Mouse (Mus musculus) E14TG2a.4 (cell line): ENCODE measurements at regions not wholly inside any gene's neighbourhood (a gene's known extent, or its start where the extent isn't known, plus 50 kb on each side); places are given as distances from the start of the nearest gene placed in this dataset.

Source experiments
- H3K27me3 ChIP-seq: 2 replicates; pipeline ENCODE4 v1.6.1; 2014; ENCODE audit warnings: low read length, control low read depth; ENCODE audit not compliant: insufficient read depth
- H3K36me3 ChIP-seq: 2 replicates; pipeline ENCODE4 v1.6.1; 2014; ENCODE audit warnings: low read length, control low read depth; ENCODE audit not compliant: insufficient read depth
- H3K4me1 ChIP-seq: replicated peaks from 2 replicates; pipeline ENCODE4 v1.6.1; 2014; ENCODE audit warnings: low read depth, low read length, control low read depth
- H3K4me3 ChIP-seq: replicated peaks from 2 replicates; pipeline ENCODE4 v1.5.1; 2014; ENCODE audit warnings: mild to moderate bottlenecking, low read length
- H3K9me3 ChIP-seq: 2 replicates; pipeline ENCODE4 v1.6.1; 2014; ENCODE audit warnings: low read length, control low read depth
- CTCF ChIP-seq: conservative IDR thresholded peaks from 2 replicates; pipeline ENCODE4 v1.5.1; 2014; ENCODE audit warnings: low read length
- NANOG ChIP-seq: IDR thresholded peaks from 2 replicates; pipeline ENCODE4 v1.6.1; 2014; ENCODE audit warnings: borderline replicate concordance, low read length, mixed read lengths
- POU5F1 ChIP-seq: IDR thresholded peaks from 2 replicates; pipeline ENCODE4 v1.6.1; 2014; ENCODE audit warnings: low read length, borderline replicate concordance

- H3K36me3 ChIP-seq, result no peaks in the 10 kb centered on the region
- H3K9me3 ChIP-seq, result no peaks in the 10 kb centered on the region
- H3K4me1 ChIP-seq, result no peaks in the 10 kb centered on the region
- TF ChIP-seq CTCF (no peak), NANOG (no peak), POU5F1 (no peak)
- H3K4me3 ChIP-seq, result no peak overlapping the region
- 0 out of 2 replicates have a peak, but pooled peaks cover 3% of the 10 kb centered on the region for H3K27me3 ChIP-seq
Observed at GRCm38 (mm10) chr11:44007526-44008040, 106.6 kb upstream of the Adra1b start.

- Histone ChIP-seq H3K9me3 (no peaks in the 10 kb centered on the region), H3K36me3 (no peaks in the 10 kb centered on the region), H3K4me1 (no peaks in the 10 kb centered on the region), H3K4me3 (no peak overlapping the region), H3K27me3 (no peaks in the 10 kb centered on the region; the same call in 1 of the 2 replicates)
- TF ChIP-seq POU5F1 (no peak), CTCF (no peak), NANOG (no peak)
Observed at GRCm38 (mm10) chr11:44012314-44012713, 111.3 kb upstream of the Adra1b start.

- no peaks in the 10 kb centered on the region; the same call in 1 of the 2 replicates for H3K27me3 ChIP-seq
- TF ChIP-seq CTCF (no peak), NANOG (no peak), POU5F1 (no peak)
- H3K4me1 ChIP-seq, result no peaks in the 10 kb centered on the region
- no peaks in the 10 kb centered on the region for H3K9me3 ChIP-seq
- H3K4me3 ChIP-seq, result no peak overlapping the region
- no peaks in the 10 kb centered on the region for H3K36me3 ChIP-seq
Observed at GRCm38 (mm10) chr11:44013841-44014240, 112.8 kb upstream of the Adra1b start.

- Histone ChIP-seq H3K4me1 (no peaks in the 10 kb centered on the region), H3K9me3 (no peaks in the 10 kb centered on the region), H3K27me3 (no peaks in the 10 kb centered on the region), H3K36me3 (no peaks in the 10 kb centered on the region), H3K4me3 (no peak overlapping the region)
- TF ChIP-seq POU5F1 (no peak), CTCF (no peak), NANOG (no peak)
Observed at GRCm38 (mm10) chr11:44021638-44022037, 120.6 kb upstream of the Adra1b start.

- no peaks in the 10 kb centered on the region for H3K4me1 ChIP-seq
- no peak overlapping the region for H3K4me3 ChIP-seq
- no peak for TF ChIP-seq POU5F1
- no peak for TF ChIP-seq CTCF
- TF ChIP-seq NANOG, result no peak
- H3K27me3 ChIP-seq, result no peaks in the 10 kb centered on the region
- no peaks in the 10 kb centered on the region for H3K9me3 ChIP-seq
- H3K36me3 ChIP-seq, result no peaks in the 10 kb centered on the region
Observed at GRCm38 (mm10) chr11:44027046-44027445, 126.0 kb upstream of the Adra1b start.

GRCm38 (mm10) chr11:44046083-44046482, 145.1 kb upstream of the Adra1b start:
- Histone ChIP-seq H3K9me3 (no peaks in the 10 kb centered on the region), H3K4me1 (no peaks in the 10 kb centered on the region), H3K4me3 (no peak overlapping the region), H3K36me3 (no peaks in the 10 kb centered on the region), H3K27me3 (no peaks in the 10 kb centered on the region)
- TF ChIP-seq NANOG, result no peak
- no peak for TF ChIP-seq CTCF
- no peak for TF ChIP-seq POU5F1

- no peaks in the 10 kb centered on the region for H3K4me1 ChIP-seq
- peaks cover 6% of the 10 kb centered on the region; the same call in 1 of the 2 replicates for H3K9me3 ChIP-seq
- no peaks in the 10 kb centered on the region for H3K36me3 ChIP-seq
- H3K4me3 ChIP-seq, result no peak overlapping the region
- no peaks in the 10 kb centered on the region for H3K27me3 ChIP-seq
- TF ChIP-seq POU5F1 (no peak), NANOG (no peak), CTCF (no peak)
Observed at GRCm38 (mm10) chr11:44049253-44049976, 148.4 kb upstream of the Adra1b start.

- H3K9me3 ChIP-seq, result peaks cover 6% of the 10 kb centered on the region; the same call in 1 of the 2 replicates
- no peaks in the 10 kb centered on the region for H3K4me1 ChIP-seq
- H3K36me3 ChIP-seq, result no peaks in the 10 kb centered on the region
- no peak for TF ChIP-seq POU5F1
- TF ChIP-seq CTCF, result no peak
- TF ChIP-seq NANOG, result no peak
- no peak overlapping the region for H3K4me3 ChIP-seq
- no peaks in the 10 kb centered on the region for H3K27me3 ChIP-seq
Observed at GRCm38 (mm10) chr11:44052481-44052880, 151.5 kb upstream of the Adra1b start.
